Mouse (Mus musculus): ENCODE results near the gene Sfxn5. TPM values are rescaled to one million over a fixed set of nuclear protein-coding genes. Genes with fewer than 3 reads are reported as not detected.

Gene Sfxn5
- total RNA-seq, 4 experiments from 2014 or later, result 4.2 to 6.0 (median 5.5) TPM

GRCm38 (mm10) chr6:85290869-85291824 is 42.1 kb downstream of the Sfxn5 start:
- no peak for DNase-seq (ENCODE audit: low spot score in 2 of 2)

DNA sequence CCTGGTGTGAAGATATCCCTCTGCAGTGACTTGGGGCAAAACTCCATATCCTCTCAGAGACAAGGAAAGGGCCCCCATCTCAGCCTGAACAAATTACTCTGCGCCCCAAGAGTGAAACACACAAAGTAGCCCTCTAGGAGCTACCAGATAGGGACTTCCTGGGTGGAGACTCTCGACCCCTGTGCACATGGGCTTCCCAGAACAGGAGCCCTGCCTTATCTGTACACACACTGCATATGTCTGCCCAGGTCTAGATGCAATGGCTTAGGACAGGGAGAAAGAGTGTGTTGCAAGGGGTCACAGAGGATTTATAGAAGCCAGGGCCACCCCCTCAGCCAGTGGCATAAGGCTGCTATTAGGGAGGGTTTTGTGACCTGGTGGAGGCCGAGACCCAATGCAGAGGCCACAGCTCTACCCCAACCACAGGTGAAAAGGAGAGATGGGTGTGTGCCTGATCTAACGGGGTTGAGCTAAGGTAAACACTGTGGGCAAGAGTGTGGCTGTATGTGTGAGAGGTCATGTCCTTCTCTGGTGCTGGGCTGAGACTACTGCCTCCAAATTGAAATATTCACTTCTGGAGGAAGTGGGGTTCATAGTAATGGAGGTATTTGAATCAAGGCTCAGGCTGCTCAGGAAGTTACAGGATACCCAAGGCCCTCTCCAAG is 44.9 kb downstream of the Sfxn5 start:
- no peak for DNase-seq (ENCODE audit: low spot score in 2 of 2)

DNA sequence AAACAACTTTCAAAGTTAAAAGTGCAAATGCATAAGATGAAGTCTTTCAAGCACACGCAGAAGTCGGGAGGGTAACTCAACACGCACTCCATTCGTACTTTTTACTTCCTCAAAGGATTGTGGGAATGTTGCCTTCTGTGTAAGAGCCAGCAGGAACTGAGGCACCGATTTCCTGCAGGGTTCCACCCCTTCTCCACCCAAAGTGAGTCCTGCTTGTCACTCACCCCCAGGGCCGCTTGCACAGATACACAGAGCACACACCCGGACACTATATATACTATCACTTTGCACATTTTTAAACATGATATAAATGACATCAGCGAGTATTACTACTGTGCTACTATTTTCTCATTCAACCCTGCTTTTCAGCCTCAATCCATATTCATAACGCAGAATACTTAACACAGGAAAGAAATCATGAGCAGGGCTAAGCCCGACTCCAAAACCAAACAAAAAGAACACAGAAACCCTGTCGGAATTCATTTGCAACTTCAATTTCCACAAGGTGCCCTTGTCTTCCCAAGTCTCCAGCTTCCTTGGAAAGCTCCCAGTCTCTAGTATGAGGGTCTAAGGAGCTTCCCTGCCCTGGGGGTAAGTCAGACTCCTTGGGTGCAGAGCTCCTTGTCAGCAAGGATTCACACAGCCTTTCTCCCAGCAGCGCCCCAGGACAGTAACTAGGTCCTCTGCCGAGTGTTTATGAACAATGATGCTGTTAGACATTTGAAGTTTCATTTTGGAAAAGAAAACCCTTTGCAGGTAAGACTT is 46.8 kb downstream of the Sfxn5 start:
- DNase-seq (ENCODE audit: low spot score in 2 of 2), result no peak

- no peak for DNase-seq (ENCODE audit: low spot score in 2 of 2)
Observed at GRCm38 (mm10) chr6:85280871-85281270, 52.4 kb downstream of the Sfxn5 start.

- no peak for DNase-seq (ENCODE audit: low spot score in 2 of 2)
Observed at GRCm38 (mm10) chr6:85276571-85276970, 56.7 kb downstream of the Sfxn5 start.

- no peak for DNase-seq (ENCODE audit: low spot score in 2 of 2)
Observed at GRCm38 (mm10) chr6:85272436-85272835, 60.8 kb downstream of the Sfxn5 start.

GRCm38 (mm10) chr6:85266060-85266459 is 67.2 kb downstream of the Sfxn5 start:
- DNase-seq (ENCODE audit: low spot score in 2 of 2), result no peak

DNA sequence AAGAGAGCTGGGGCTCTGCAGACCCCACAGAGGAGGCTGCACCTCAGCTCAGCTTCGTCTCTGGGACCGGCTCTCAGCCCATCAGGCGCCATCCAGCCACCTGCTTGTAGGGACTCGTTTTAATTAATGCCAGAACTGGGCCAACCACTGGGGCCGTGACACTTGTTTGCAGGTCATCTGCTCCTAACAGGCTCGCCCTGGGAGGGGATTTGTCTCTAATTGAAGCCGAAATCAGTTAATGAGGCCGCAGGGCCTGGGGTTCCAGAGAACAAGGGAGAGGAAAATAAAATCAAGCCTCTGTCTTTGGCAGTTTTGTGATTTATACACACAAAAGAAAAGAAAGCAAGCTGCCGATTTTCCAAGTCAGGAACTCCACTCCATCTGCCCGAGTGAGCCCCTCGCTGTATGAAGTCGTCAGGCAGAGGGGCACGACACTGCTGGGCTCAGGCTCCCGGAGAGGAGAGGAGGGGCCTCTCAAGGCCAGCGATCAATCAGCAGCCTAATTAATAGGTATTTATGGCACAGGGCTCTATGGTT is 68.2 kb downstream of the Sfxn5 start:
- DNase-seq (ENCODE audit: low spot score in 2 of 2), result no peak

GRCm38 (mm10) chr6:85262865-85263515 is 70.2 kb downstream of the Sfxn5 start:
- DNase-seq (ENCODE audit: low spot score in 2 of 2), result peak; percentile 51 to 64

- no peak for DNase-seq (ENCODE audit: low spot score in 2 of 2)
Observed at GRCm38 (mm10) chr6:85259094-85259630, 74.1 kb downstream of the Sfxn5 start.

DNA sequence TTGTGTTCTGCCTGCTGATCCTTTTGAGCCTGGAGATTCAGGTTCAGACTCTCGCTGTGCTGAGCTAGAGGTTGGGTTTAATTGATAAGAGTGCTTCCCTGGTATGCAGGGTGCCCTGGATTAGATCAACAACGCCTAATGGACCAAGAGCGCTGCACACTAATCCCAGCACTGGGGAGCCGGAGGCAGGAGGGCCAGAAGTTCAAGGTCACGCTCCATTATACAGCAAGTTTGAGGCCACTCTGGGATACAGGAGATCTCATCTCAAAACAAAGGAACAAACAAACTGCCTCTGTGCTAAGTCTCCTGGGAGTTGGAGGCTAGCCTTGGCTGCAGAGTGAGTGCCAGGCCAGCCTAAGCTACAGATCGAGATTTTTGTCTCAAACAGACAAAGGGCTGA is 77.6 kb downstream of the Sfxn5 start:
- DNase-seq (ENCODE audit: low spot score in 2 of 2), result no peak

DNA sequence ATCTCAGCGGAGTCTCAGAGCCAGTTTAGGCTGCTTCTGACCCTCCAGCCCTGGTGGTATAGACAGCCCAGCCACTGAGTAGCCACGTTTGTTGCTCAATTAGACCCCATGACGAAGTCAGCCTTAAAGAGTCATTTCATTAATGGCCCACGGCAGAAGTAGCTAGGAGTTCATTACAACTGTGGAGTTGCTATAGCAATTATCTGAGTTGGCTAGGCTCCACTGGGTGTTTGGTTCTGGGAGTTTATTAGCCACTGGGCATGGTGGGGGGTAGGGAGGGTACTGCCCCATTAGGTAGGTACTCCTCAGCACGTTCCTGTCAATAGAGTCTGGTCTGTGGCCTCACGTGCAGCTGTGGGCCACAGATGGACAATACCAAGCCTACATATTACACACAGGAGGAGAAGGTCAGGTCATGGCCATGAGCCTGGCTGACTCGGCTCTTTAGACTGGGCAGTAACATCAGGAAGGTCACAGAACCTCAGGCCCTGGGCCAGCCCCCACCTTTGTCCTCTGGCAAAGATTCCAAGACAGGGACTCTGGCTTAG is 79.2 kb downstream of the Sfxn5 start:
- peak in 1 of 2 experiments; percentile 36 for DNase-seq (ENCODE audit: low spot score in 2 of 2)

GRCm38 (mm10) chr6:85253275-85253674 is 79.9 kb downstream of the Sfxn5 start:
- no peak for DNase-seq (ENCODE audit: low spot score in 2 of 2)

- no peak for DNase-seq (ENCODE audit: low spot score in 2 of 2)
Observed at GRCm38 (mm10) chr6:85252251-85253058, 80.8 kb downstream of the Sfxn5 start.

- peak; percentile 50 to 71 for DNase-seq (ENCODE audit: low spot score in 2 of 2)
Observed at GRCm38 (mm10) chr6:85250811-85251241, 82.4 kb downstream of the Sfxn5 start.

GRCm38 (mm10) chr6:85249821-85250220 is 83.4 kb downstream of the Sfxn5 start:
- DNase-seq (ENCODE audit: low spot score in 2 of 2), result no peak

DNA sequence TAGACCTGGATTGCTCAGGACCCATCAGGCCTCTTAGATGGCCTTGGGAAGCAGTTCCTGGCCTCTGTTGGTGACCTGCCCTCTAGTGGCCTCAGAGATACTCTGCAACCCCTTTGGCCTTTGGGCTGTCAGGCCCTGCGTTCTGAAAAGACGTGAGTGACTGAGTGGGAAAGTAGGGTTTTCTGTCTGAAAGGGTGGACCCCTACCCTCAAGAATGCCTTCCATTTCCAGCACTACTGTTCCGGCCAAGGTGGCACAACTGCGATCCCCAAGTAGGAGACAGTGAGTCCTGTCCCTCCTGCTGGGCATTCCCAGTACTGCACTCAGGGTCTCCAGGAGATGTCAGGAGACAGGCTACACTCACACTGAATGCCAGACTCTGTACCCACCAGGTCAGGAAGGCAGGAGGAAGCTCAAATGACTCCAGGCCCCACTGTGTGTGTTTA is 94.2 kb downstream of the Sfxn5 start:
- peak; percentile 45 to 46 for DNase-seq (ENCODE audit: low spot score in 2 of 2)

DNA sequence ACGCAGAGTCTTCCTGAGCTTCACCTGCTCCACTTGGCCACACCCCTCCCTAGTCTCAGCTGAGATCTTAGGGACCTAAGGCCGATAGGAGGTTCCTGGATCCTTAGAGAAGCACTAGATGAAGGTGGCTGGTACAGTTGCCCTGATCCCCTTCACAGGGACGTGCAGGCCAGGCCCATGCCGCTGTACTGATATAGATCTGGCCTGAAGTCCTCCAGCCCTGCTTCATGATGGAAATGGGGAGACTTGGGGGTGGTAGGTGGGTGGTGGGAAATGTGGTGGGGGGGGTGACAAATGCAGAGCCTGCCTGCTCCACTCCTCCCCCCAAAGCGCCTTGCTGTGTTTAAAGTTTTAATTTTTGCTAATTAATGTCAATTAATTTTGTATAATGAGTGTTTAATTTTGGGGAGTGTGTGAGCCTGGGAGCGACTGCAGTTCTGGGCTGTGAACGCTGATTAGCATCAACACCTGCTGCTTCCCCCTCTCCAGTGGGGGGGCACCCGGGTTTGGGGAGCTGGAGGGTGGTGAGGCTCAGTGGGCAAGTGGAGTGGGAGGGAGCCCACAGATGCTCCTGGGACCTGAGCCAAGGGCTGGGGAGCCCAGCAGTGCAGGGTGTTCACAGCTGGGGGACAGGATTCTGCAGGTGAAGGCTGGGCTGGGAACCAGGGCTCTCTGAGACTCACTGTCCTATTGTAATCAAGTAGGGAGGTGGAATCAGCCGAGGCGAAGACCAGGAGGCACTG is 95.5 kb downstream of the Sfxn5 start:
- DNase-seq (ENCODE audit: low spot score in 2 of 2), result no peak

- no peak for DNase-seq (ENCODE audit: low spot score in 2 of 2)
Observed at GRCm38 (mm10) chr6:85237001-85237400, 96.2 kb downstream of the Sfxn5 start.

Measured in gastrocnemius, adult 8-10 months (tissue).